Mouse (Mus musculus): ENCODE data around the gene Cep78.

Gene Cep78

DNA sequence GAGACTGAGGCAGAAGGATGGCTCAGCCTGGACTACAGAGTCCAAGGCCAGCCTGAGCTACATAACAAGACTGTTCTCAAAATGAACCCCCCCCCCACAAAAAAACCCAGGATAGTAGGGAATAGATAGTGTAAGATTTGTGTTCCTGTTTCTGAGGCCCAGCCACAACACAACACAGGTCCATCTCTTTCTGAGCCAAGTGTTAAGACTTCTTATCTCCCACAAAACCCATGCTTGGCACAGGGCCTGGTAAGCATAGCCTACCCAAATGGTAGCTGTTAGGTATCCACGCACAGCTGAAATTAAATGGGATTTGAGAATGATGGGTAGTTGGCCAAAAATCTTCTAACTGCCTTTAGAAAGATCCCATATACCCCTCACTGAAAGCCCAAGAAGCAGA is 74.3 kb downstream of the Cep78 start:
- no peak for DNase-seq (ENCODE audit: low read depth, low spot score)

DNA sequence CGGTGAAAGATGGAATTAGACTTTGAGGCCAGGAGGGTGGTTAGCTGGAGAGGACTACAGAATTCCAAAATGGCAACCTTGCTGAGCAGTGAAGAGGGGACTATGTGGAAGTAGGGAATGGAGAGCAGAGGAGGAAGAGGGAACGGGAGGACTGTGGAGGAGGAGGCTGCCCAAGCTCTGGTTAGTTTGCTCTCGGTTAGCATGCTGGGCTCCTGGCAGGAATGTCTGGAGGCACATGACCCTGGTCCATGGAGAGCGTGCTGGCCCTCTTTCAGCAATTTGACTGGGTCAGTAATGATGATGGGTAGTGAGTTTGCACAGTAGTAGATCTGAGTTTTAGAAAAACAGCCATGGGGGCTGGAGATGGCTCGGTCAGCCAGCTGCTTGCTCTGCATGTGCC is 76.8 kb downstream of the Cep78 start:
- no peak for DNase-seq (ENCODE audit: low read depth, low spot score)

Data from retina, adult 2 months (tissue).